28 mouse cellular contexts compared by ENCODE assay signal in genomic region chr9:104828646-104829045, GRCm38 (mm10).
"Had no signal": no experiment of that assay in that cellular context is flagged by ENCODE, and none has a peak within 500 bp of the region (broad histone marks: within the 10 kb centered on the region; RNA-seq: fewer than 3 reads in every experiment).

No protein-coding gene starts in this region.

- H3K9ac ChIP-seq: heart, embryonic 12.5 days; hindbrain, embryonic 12.5 days; hindbrain, embryonic 14.5 days; intestine, embryonic 15.5 days; limb, embryonic 12.5 days; liver, embryonic 13.5 days; liver, embryonic 15.5 days had no signal

- H3K27me3 ChIP-seq: heart, embryonic 12.5 days; hindbrain, embryonic 12.5 days; intestine, embryonic 15.5 days; limb, embryonic 12.5 days; liver, embryonic 13.5 days; liver, embryonic 15.5 days had no signal

- H3K4me1 ChIP-seq: heart, embryonic 10.5 days; heart, embryonic 12.5 days; hindbrain, embryonic 10.5 days; hindbrain, embryonic 12.5 days; intestine, embryonic 15.5 days; limb, embryonic 10.5 days; limb, embryonic 12.5 days; liver, embryonic 13.5 days; liver, embryonic 15.5 days had no signal

- H3K9me3 ChIP-seq: heart, embryonic 10.5 days; heart, embryonic 12.5 days; hindbrain, embryonic 10.5 days; hindbrain, embryonic 12.5 days; intestine, embryonic 15.5 days; limb, embryonic 10.5 days; limb, embryonic 12.5 days; liver, embryonic 13.5 days; liver, embryonic 15.5 days had no signal

- H3K36me3 ChIP-seq: heart, embryonic 10.5 days; heart, embryonic 12.5 days; hindbrain, embryonic 10.5 days; hindbrain, embryonic 12.5 days; intestine, embryonic 15.5 days; limb, embryonic 10.5 days; limb, embryonic 12.5 days; liver, embryonic 13.5 days; liver, embryonic 15.5 days had no signal

- H3K4me3 ChIP-seq: gastrocnemius, adult 2 months; heart, embryonic 10.5 days; heart, embryonic 12.5 days; hindbrain, embryonic 10.5 days; hindbrain, embryonic 12.5 days; intestine, embryonic 15.5 days; layer of hippocampus, adult 2 months; left cerebral cortex, adult 2 months; limb, embryonic 10.5 days; limb, embryonic 12.5 days; liver, embryonic 13.5 days; liver, embryonic 15.5 days had no signal

- DNase-seq: gastrocnemius, adult 2 months; gastrocnemius, postnatal 10 days; gastrocnemius, postnatal 25 days; heart, adult 18-20 months; heart, postnatal 10 days; heart, postnatal 4 days; kidney, adult 18-20 months; kidney, adult 8-10 months; kidney, postnatal 10 days; kidney, postnatal 25 days; kidney, postnatal 4 days; liver; liver, embryonic 13.5 days had no signal

- H3K4me2 ChIP-seq: heart, embryonic 12.5 days; hindbrain, embryonic 12.5 days; hindbrain, embryonic 14.5 days; intestine, embryonic 15.5 days; limb, embryonic 12.5 days; liver, embryonic 11.5 days; liver, embryonic 13.5 days; liver, embryonic 15.5 days had no signal

- H3K27ac ChIP-seq: gastrocnemius, adult 2 months; heart, embryonic 10.5 days; hindbrain, embryonic 10.5 days; hindbrain, embryonic 12.5 days; hindbrain, embryonic 14.5 days; intestine, embryonic 15.5 days; layer of hippocampus, adult 2 months; left cerebral cortex, adult 2 months; limb, embryonic 10.5 days; limb, embryonic 12.5 days; liver, embryonic 13.5 days; liver, embryonic 15.5 days had no signal

- ATAC-seq: hindbrain, embryonic 16.5 days; inflammation-experienced regulatory T-cells, adult 6 months; intestine, embryonic 15.5 days; intestine, postnatal 0 days had no signal
